Mouse (Mus musculus): ENCODE measurements around the gene Tada2b. TPM values are rescaled to one million over a fixed set of nuclear protein-coding genes. Genes with fewer than 3 reads are reported as not detected.

Gene Tada2b
- total RNA-seq, 1 experiment, result 6.9 TPM

DNA sequence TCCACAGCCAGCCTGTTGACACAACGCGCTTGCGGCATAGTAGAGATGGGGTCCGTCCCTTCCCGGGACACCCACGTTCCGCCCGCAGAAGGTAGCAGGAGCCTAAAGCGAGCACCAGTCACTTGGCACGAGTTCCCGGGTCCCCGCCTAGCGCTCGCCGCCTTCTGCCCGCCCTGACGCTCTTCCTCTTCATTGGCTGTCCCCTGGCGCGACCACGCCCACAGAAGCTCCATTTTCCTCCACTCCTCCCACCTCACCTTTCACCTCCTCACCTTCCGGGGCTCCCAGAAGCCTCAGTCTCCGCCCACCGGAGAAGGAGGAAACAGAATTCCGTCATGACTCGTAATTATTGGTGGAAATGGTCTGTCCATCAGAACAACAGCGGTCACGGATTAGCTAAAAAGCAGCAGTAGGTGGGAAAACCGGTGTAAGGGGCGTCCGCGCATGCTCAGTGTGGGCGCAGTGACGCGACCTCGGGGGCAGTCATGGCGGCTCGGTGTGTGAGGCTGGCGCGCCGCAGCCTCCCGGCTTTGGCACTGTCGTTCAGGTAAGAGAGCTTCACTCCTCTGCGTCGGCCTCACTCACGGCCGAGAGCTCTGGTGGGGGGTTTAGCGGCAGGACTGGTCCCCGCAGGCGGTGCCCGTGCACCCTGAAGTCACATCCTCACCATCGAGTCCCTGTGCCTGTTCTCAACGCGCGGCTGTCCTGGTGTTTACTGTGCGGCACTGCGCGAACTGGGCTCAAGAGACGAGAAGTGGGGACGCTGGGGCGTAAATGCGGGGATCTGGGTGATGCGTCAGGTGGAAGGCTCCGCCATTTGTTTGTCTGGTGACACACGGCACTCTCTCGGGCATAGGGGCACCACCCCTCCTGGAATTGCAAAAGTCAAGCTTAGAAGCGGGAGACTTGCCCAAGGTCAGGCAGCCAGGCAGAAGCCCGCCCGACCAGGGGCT, 19.1 kb downstream of the Tada2b start, which contains the start of gene Grpel1:
TSS of gene Grpel1 (plus strand) at position 290 of the 953 bp plus-strand sequence.
- Histone ChIP-seq H3K9ac (ENCODE audit: insufficient read depth, low read depth, low read length, poor library complexity, severe bottlenecking) (peak within 1 kb of the TSS; percentile 97), H3K27ac (ENCODE audit: insufficient read depth, low read depth, low read length, poor library complexity, severe bottlenecking) (peak within 1 kb of the TSS; percentile 72), H3K4me3 (ENCODE audit: insufficient read depth in 1 of 2, low read depth in 1 of 2, low read length in 2 of 2, poor library complexity in 1 of 2, severe bottlenecking in 1 of 2) (peak within 1 kb of the TSS; percentile 88 to 98), H3K4me1 (ENCODE audit: control insufficient read depth in 2 of 2, insufficient read depth in 2 of 2, low read length in 2 of 2, poor library complexity in 1 of 2) (peaks cover 0 to 3% of the 10 kb centered on the region in 2 experiments; a peak in 1 of 4 replicates), H3K9me3 (ENCODE audit: control insufficient read depth, insufficient read depth, low read depth, low read length) (no peaks in the 10 kb centered on the region), H3K36me3 (ENCODE audit: control insufficient read depth, insufficient read depth, low read length, poor library complexity, severe bottlenecking) (peaks cover 8% of the 10 kb centered on the region)
- in situ Hi-C loops (cut with MboI; ENCODE audit: low sequenced_read_pairs in 2 of 2, unreplicated experiment in 2 of 2), result loop anchor here (5.0 to 10.0 kb wide), 2 partner anchors 117 to 280 kb away; partner anchors contain the start of gene Bloc1s4 (in 2 of the 2)
- TF ChIP-seq ZNF384 (IDR thresholded peaks at IDR 0.05; ENCODE audit: low read depth, low read length) (no peak), CHD2 (IDR thresholded peaks at IDR 0.05; ENCODE audit: low read depth, low read length) (peak; percentile 72; the same call in 1 of the 2 replicates)
- peak; percentile 100 for DNase-seq (ENCODE audit: low read depth, low spot score)

DNA sequence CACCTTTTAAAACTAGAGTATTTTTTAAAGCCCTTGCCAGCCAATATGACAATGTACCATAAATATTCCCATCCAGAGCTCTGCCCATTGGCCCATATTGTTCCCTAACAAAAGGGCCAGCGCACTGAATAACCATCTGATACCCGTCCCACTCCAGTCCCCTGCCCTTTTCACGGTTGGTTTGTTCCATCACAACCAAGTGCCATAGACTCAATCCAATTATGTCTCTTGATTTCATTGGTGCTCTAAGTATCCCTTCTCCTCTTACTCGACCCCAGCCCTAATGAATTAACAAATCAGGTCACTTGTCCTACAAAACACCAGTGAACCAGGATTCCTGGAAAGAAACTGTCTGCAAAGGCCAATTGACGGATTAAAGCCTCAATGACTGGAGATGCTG, 20.7 kb downstream of the Tada2b start:
- Histone ChIP-seq H3K9ac (ENCODE audit: insufficient read depth, low read depth, low read length, poor library complexity, severe bottlenecking) (no peak overlapping the region), H3K4me1 (ENCODE audit: control insufficient read depth in 2 of 2, insufficient read depth in 2 of 2, low read length in 2 of 2, poor library complexity in 1 of 2) (peaks cover 0 to 3% of the 10 kb centered on the region in 2 experiments; a peak in 1 of 4 replicates), H3K27ac (ENCODE audit: insufficient read depth, low read depth, low read length, poor library complexity, severe bottlenecking) (no peak overlapping the region), H3K4me3 (ENCODE audit: insufficient read depth in 1 of 2, low read depth in 1 of 2, low read length in 2 of 2, poor library complexity in 1 of 2, severe bottlenecking in 1 of 2) (no peak overlapping the region), H3K9me3 (ENCODE audit: control insufficient read depth, insufficient read depth, low read depth, low read length) (no peaks in the 10 kb centered on the region), H3K36me3 (ENCODE audit: control insufficient read depth, insufficient read depth, low read length, poor library complexity, severe bottlenecking) (no peaks in the 10 kb centered on the region)
- in situ Hi-C loops (cut with MboI; ENCODE audit: low sequenced_read_pairs in 2 of 2, unreplicated experiment in 2 of 2), result loop anchor here (5.0 to 10.0 kb wide), 2 partner anchors 119 to 281 kb away; partner anchors contain the start of gene Bloc1s4 (in 2 of the 2)
- no peak for TF ChIP-seq MAFK (IDR thresholded peaks at IDR 0.05; ENCODE audit: insufficient read depth, low read depth, low read length)
- TF ChIP-seq ZC3H11A (IDR thresholded peaks at IDR 0.05; ENCODE audit: borderline replicate concordance, low read depth, low read length), result no peak
- no peak for TF ChIP-seq HCFC1 (IDR thresholded peaks at IDR 0.05; ENCODE audit: borderline replicate concordance, insufficient read depth, low read length)
- TF ChIP-seq CHD2 (IDR thresholded peaks at IDR 0.05; ENCODE audit: low read depth, low read length), result no peak
- no peak for TF ChIP-seq ZNF384 (IDR thresholded peaks at IDR 0.05; ENCODE audit: low read depth, low read length)
- no peak for DNase-seq (ENCODE audit: low read depth, low spot score)

DNA sequence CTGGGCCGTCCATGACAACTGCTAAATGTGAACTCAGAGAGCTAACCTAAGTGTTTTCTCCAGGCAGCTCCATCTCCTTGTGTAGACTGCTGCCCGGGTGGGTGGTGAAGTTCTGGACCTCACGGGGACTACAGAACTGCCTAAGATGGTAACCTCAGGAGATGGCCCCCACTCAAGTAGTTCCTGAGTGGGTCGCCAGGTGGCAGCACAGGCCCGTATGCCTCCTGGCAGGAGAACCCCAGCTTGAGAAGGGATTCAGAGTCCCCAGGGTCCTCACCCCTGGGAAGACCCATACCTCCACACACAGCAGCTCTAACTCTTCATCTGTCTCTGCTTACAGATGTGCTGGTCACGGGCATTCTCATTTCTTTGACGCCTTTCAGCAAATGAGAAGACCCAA, 21.3 kb downstream of the Tada2b start:
- no peak overlapping the region for H3K27ac ChIP-seq (ENCODE audit: insufficient read depth, low read depth, low read length, poor library complexity, severe bottlenecking)
- peak; percentile 76 for DNase-seq (ENCODE audit: low read depth, low spot score)
- in situ Hi-C loops (cut with MboI; ENCODE audit: low sequenced_read_pairs in 2 of 2, unreplicated experiment in 2 of 2), result loop anchor here (5.0 to 10.0 kb wide), 2 partner anchors 119 to 282 kb away; partner anchors contain the start of gene Bloc1s4 (in 2 of the 2)
- no peak overlapping the region for H3K9ac ChIP-seq (ENCODE audit: insufficient read depth, low read depth, low read length, poor library complexity, severe bottlenecking)
- H3K4me1 ChIP-seq (ENCODE audit: control insufficient read depth in 2 of 2, insufficient read depth in 2 of 2, low read length in 2 of 2, poor library complexity in 1 of 2), result peaks cover 0 to 3% of the 10 kb centered on the region in 2 experiments; a peak in 1 of 4 replicates
- no peak overlapping the region for H3K4me3 ChIP-seq (ENCODE audit: insufficient read depth in 1 of 2, low read depth in 1 of 2, low read length in 2 of 2, poor library complexity in 1 of 2, severe bottlenecking in 1 of 2)
- TF ChIP-seq ZNF384 (IDR thresholded peaks at IDR 0.05; ENCODE audit: low read depth, low read length) (0 out of 2 replicates have a peak, but pooled peaks have one; percentile 25), ZC3H11A (IDR thresholded peaks at IDR 0.05; ENCODE audit: borderline replicate concordance, low read depth, low read length) (peak; percentile 82; the same call in 1 of the 2 replicates), HCFC1 (IDR thresholded peaks at IDR 0.05; ENCODE audit: borderline replicate concordance, insufficient read depth, low read length) (no peak)
- H3K9me3 ChIP-seq (ENCODE audit: control insufficient read depth, insufficient read depth, low read depth, low read length), result no peaks in the 10 kb centered on the region
- no peaks in the 10 kb centered on the region for H3K36me3 ChIP-seq (ENCODE audit: control insufficient read depth, insufficient read depth, low read length, poor library complexity, severe bottlenecking)

DNA sequence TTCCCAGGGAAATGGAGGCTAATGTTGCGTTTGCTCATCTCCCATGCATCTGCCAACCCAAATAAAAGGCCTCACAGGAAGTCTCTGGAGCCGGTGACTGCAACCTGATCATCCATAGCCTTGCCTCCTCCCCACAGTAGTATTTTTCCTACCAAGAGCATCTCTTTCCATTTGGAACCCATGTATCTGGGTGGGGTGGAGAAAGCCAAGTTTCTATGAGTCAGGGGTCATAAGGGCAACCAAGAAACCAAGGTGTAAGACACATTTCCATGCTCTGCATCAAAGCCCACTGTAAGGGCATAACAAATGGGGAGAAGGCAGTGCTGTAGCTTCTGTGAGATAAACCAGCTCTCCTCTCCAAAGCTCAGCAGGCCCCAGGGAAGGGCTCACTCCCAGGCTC, 22.9 kb downstream of the Tada2b start:
- Histone ChIP-seq H3K4me1 (ENCODE audit: control insufficient read depth in 2 of 2, insufficient read depth in 2 of 2, low read length in 2 of 2, poor library complexity in 1 of 2) (peaks cover 0 to 3% of the 10 kb centered on the region in 2 experiments; a peak in 1 of 4 replicates), H3K9ac (ENCODE audit: insufficient read depth, low read depth, low read length, poor library complexity, severe bottlenecking) (no peak overlapping the region), H3K27ac (ENCODE audit: insufficient read depth, low read depth, low read length, poor library complexity, severe bottlenecking) (no peak overlapping the region), H3K36me3 (ENCODE audit: control insufficient read depth, insufficient read depth, low read length, poor library complexity, severe bottlenecking) (no peaks in the 10 kb centered on the region), H3K4me3 (ENCODE audit: insufficient read depth in 1 of 2, low read depth in 1 of 2, low read length in 2 of 2, poor library complexity in 1 of 2, severe bottlenecking in 1 of 2) (no peak overlapping the region), H3K9me3 (ENCODE audit: control insufficient read depth, insufficient read depth, low read depth, low read length) (no peaks in the 10 kb centered on the region)
- in situ Hi-C loops (cut with MboI; ENCODE audit: low sequenced_read_pairs in 2 of 2, unreplicated experiment in 2 of 2), result loop anchor here (5.0 to 10.0 kb wide), 2 partner anchors 121 to 284 kb away; partner anchors contain the start of gene Bloc1s4 (in 2 of the 2)
- DNase-seq (ENCODE audit: low read depth, low spot score), result no peak
- no peak for TF ChIP-seq ZNF384 (IDR thresholded peaks at IDR 0.05; ENCODE audit: low read depth, low read length)
- no peak for TF ChIP-seq MAFK (IDR thresholded peaks at IDR 0.05; ENCODE audit: insufficient read depth, low read depth, low read length)
- no peak for TF ChIP-seq CHD2 (IDR thresholded peaks at IDR 0.05; ENCODE audit: low read depth, low read length)
- TF ChIP-seq ZC3H11A (IDR thresholded peaks at IDR 0.05; ENCODE audit: borderline replicate concordance, low read depth, low read length), result no peak
- no peak for TF ChIP-seq HCFC1 (IDR thresholded peaks at IDR 0.05; ENCODE audit: borderline replicate concordance, insufficient read depth, low read length)
